Mouse (Mus musculus) frontal cortex, postnatal 10 days (tissue): ENCODE data around the gene Mthfd2l.
A peak's percentile ranks its signal among the peaks of the same experiment; 100 is the strongest.

Experiments
- DNase-seq, 2 experiments: peaks; one replicate each; pipeline ENCODE4 v3.0.0; 2022; ENCODE audit warnings: low spot score in 2 of 2, mixed read lengths in 1 of 2

The Mthfd2l gene

GRCm38 (mm10) chr5:90930971-90931851 is at the start of gene Mthfd2l:
TSS of gene Mthfd2l (plus strand) at chr5:90931117.
- peak; percentile 70 to 81 for DNase-seq

- DNase-seq = no peak
Observed at GRCm38 (mm10) chr5:90881682-90882081, 49.2 kb upstream of the Mthfd2l start.

DNA sequence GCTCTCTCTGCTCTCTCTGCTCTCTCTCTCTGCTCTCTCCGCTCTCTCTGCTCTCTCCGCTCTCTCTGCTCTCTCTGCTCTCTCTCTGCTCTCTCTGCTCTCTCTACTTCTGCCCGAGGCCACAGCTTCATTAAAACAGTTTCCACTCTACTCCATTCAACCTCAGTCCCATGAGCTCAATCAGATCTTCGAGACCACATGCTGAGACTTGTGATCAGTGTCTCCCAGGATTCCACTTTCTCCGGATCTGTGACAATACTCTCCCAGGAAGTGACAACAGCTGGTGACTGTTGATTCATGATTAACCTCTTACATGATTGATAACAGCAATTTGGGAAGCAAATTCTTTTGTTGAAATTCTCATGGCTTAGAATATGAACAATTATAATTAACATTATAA is 48.8 kb upstream of the Mthfd2l start:
- no peak for DNase-seq

DNA sequence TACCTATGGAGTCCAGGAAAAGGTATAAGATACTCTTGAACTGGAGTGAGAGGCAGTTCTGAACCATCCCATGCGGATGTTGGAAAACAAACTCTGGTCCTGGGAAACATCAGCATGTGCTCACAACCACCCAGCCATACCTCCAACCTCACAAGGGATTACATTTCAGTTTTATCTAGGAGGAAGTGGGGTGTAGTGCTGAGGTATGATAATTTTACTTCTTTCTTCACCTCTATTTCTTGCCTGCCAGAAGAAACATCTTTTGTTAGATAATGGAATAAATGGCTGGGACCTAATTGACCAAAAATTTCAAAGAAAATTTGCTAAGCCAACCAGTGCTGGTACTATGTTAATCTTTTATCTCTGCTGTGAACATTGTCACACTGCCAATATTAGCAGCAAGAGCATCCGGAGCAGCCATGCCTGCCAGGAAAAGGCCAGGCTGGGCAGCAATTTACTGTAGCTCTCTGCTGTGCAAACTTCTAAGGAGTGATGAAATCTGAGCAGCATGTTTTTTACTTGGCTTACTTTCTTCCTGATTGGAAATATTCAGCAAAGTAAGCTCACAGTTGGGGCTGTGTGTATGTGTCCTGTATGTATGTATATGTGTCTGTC is 46.2 kb upstream of the Mthfd2l start:
- DNase-seq = no peak

DNA sequence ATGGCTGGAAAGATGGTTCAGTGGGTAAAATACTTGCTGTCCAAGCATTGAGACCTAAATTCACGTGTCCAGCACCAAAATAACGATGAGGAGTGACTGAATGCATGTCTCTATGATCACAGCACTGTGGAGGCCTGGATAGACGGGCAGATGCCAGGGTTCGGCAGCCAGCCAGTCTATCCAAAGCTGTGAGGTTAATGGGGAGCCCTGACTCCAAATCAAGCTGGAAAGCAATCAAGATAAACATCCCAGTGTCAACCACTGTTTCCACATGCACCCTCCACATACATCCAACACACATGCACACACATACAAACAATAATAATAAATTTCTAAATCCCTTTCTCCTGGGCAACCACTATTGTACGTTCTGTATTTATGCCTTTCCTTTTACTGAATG is 42.3 kb upstream of the Mthfd2l start:
- DNase-seq = no peak

DNA sequence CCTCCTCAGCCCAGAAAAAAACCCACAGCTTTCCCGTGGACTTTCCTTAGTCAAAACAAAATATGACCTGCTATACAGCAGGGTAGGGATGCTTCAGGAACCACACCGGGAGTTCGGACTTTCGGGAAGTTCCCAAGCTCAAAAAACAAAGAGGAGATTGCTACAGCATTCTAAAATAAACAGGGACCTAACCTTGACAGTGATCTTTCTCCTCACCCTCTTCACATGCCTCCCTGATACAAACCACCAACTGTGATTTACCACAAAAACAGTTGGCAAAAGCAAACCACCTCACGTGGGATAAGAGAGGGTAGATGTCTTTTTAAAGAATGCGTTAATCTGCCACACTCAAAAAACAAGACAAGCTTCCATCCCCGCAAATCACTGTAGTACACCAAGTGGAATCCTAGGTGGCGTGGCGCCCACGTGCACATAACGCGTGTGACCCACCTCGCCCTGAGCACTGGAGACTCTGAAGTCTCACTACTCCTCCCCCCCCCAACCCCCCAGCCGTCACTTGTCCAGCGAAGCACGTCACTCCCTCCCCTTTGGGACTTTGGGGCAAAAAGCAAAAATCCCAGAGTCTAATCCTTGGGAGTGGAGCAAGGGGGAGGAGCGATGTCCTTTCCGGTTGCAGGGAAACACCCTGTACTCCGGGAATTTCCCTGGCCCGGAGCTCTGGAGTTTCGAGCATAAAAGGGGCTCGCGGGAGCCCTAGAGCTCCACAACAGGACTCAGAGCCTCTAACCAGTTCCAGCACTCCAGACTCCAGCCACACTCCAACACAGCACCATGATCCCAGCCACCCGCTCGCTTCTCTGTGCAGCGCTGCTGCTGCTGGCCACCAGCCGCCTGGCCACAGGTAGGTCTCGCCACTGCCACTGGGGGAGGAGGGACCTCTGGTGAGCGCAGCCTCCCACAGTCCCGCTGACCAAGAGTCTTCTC is 40.1 kb upstream of the Mthfd2l start, which contains the start of gene Cxcl1:
TSS of gene Cxcl1 (plus strand) at position 723 of the 945 bp plus-strand sequence.
- no peak for DNase-seq

- no peak for DNase-seq
Observed at GRCm38 (mm10) chr5:90891464-90891813, 39.5 kb upstream of the Mthfd2l start.

- DNase-seq = no peak
Observed at GRCm38 (mm10) chr5:90894231-90894630, 36.7 kb upstream of the Mthfd2l start.

- DNase-seq = no peak
Observed at GRCm38 (mm10) chr5:90897429-90897828, 33.5 kb upstream of the Mthfd2l start.

GRCm38 (mm10) chr5:90899308-90899707 is 31.6 kb upstream of the Mthfd2l start:
- no peak for DNase-seq

- DNase-seq = no peak
Observed at GRCm38 (mm10) chr5:90900147-90900546, 30.8 kb upstream of the Mthfd2l start.

DNA sequence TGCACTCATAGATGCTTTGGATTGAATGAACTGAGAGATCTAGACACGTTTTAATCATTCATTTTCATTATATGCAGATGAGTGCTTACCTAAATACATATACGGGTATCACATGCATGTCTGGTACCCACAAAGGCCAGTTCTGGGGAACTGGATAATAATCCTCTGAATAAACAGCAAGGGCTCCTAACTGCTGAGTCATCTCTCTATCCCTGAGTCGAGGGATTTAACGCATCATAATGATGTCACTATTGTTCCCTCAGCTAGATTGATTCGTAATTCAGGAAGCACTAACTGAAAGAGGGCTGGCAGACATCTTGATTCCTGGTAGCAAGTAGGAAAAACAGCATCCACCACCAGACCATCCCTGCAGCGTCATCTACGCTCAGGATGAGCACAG is 30.2 kb upstream of the Mthfd2l start:
- no peak for DNase-seq

- DNase-seq = no peak
Observed at GRCm38 (mm10) chr5:90902380-90903260, 28.3 kb upstream of the Mthfd2l start.

DNA sequence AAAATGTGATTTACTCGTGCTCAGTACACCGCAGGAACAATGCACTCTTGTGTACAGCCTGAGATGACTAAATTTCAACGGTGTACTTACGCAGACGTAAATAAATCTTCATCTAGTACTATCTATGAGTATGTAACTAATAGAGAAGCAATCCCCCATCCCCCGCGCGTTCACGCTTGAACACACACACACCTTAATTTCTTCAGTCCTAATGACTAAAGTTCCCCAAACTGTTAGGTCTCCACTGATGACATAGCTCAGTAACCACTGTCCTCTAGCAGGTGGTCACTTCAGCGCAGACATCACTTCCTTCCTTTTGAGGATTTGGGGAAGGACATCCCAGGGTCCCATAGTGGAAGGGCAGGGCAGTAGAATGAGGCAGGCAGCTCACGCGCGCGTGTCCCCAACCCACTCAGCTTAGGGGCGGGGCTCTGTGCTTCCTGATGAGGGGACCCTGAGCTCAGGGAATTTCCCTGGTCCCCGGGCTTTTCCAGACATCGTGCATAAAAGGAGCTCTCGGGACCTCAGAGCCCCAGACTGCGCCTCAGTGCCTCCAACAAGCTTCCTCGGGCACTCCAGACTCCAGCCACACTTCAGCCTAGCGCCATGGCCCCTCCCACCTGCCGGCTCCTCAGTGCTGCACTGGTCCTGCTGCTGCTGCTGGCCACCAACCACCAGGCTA is 27.4 kb upstream of the Mthfd2l start, which contains the start of gene Cxcl2:
TSS of gene Cxcl2 (plus strand) at position 533 of the 682 bp plus-strand sequence.
- DNase-seq = no peak

DNA sequence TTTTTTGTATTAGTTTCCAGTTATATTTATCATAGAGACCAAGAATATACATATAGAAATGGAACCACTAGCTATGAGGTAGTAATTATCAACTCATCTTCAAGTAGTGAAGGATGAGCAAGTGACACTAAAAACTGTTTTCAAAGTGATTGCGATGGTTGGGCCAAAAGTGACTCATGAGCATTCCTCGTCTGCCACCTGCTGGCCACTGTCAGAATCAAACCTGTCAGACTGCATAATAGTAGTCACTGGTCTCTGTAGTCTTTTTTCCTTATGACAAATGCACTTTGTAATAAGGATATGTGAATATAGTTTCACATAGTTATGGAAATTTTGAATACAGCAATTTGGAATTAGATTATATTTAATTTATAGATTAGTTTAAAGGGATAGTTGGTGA is 21.9 kb upstream of the Mthfd2l start:
- DNase-seq = peak in 1 of 2 experiments; percentile 57

GRCm38 (mm10) chr5:90919495-90919894 is 11.4 kb upstream of the Mthfd2l start:
- DNase-seq = no peak

DNA sequence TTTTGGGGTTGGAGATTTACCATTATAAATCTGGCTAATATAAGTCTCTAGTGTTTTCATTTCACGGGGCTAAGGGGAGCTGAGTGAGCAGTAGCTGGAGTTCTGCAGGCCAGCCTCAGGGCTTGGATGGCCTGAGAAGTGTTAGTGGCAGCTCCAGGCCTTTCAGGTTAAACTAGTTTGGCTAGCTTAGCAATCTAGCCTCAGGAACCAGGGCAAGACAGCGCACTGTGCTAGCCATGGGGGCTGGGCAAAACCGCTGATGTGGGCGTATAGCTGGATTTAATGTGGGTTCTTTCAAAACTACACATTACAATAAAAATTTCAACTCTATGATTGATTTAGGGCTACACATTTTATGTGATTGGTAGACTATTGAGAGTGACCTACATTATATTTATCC is 8.0 kb upstream of the Mthfd2l start:
- DNase-seq = no peak

- no peak for DNase-seq
Observed at GRCm38 (mm10) chr5:90930546-90930945, 371 bp upstream of the Mthfd2l start.

DNA sequence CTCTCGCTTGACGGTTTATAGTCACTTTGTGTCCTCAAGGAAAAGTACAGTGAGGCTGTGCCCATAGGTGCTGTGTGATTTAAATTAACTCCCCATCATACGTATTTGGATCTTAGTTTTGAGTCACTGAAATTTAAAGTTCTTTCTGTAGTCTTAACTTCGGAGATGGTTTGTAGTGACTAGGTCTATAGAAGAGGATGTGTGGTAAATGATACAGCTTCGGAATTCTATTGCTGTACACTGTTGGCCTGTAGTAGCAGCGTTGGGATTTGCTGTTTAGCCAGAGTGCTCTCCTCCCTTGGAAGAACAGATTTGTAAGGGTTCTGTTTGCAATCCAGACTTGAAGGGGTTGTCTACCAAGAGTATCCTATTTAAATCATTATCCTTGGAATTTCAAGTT is 994 bp downstream of the Mthfd2l start:
- DNase-seq = no peak

DNA sequence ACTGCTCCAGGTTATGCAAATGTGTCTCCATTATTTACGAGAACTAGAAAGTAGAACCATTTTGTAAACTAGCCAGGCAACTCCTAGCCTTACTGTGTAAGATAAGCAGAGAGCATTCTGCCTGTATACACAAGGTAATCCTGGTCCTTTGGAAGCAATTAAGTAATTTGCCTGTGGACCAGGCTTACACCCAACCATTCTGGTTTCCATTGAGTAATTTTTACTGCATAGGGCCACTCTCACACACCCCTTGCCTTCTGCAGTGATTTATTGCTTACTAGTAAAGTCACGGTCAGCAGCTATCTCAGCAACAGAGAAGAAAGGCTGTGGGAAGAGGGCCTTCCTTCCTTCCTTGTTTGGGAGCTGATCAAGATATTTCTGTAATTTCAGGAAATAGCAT is 5.8 kb downstream of the Mthfd2l start:
- no peak for DNase-seq
